Mouse (Mus musculus) 3134 (cell line): ENCODE measurements around the gene Pole.

Experiments
- DNase-seq: peaks from one replicate; pipeline ENCODE4 v3.0.0-alpha.2; 2011; ENCODE audit warnings: low spot score; ENCODE audit not compliant: insufficient read length; ENCODE audit errors: extremely low read depth

Pole gene

GRCm38 (mm10) chr5:110285770-110286445 lies at the start of gene Pole, which contains the start of gene Pxmp2:
Pole (plus strand) TSS chr5:110286306.
Pxmp2 (minus strand) TSS chr5:110286186.
- peak; percentile 84 for DNase-seq

DNA sequence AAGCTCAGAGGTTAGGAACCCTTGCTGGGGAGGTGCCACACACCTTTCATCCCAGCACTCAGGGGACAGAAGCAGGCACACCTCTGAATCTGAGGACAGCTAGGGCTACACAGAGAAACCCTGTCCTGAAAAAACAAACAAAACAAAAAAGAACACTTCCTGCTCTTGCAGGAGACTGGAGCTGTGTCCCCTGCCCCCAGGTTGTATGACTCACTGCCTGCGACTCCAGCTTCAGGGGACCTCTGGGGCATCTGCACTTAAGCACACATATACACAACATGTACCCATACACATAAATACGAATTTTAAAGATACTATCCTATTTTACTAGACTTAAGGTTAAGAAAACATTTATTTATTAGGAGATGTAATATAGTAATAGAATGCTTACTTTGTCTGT lies 42.0 kb upstream of the Pole start:
- no peak for DNase-seq

DNA sequence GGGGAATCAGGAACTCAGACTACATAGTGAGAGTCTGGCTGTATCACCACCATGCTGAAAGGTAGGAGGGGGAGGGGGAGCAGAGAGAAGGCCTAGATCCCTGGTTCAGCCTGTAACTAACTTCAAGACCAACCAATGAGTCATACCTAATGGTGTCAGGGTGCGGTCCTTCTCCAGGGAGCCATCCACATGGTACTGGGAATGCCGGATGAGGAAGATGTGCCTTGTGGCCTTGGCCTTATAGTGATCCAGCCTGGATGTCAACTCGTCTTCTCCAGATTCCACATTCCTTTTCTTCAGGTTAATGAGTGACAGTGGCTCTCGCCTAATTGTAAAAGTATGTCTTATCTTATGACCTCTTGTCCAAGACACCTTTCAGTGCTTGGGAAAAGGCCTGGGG lies 19.2 kb upstream of the Pole start:
- no peak for DNase-seq

DNA sequence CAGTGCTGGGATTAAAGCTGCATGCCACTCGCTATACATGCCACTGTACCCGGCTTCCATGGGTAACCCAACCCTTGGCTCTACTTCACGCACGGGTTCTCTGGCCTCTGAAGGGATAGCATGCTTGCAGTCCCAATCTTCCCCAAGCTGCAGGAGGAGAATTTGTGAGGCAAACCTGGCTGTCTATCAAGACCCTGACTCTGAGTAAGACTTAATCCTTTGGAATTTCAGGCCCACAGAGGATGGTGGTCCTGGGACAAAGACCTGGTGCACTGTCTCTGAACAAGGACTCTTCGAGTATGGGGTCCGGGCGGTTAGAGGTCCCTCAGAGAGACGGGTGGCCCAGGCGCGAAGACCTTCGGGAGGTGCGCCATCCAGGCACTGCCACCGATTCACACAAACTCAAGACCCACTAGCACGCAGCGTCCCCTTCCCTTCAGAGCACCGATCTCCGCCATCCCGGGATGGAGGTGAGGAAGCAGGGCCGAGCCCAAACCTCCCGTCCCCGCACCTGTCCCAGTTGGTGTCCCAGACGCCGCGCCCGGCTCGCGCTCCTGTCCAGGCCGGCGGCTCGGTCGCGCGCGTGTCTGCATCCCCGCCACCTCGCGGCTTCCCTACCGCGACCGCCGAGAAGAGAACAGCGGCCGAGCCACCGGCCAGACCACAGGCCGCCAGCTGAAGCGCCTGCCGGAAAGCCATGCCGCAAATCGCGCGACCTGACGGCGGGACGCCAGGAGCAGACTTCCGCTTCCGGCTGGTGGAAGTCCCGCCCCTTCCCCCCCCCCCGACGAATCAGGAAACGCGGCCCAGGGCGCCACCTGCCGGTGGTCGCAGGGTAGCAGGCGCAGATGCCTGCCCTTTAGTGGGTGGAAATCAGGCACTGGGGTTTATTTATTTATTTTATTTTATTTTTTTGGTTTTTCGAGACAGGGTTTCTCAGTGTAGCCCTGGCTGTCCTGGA lies 16.7 kb upstream of the Pole start, which contains the start of gene Pgam5:
Gene Pgam5, minus strand, starts transcription at position 773 of the 961 bp plus-strand sequence.
- DNase-seq = peak; percentile 96

DNA sequence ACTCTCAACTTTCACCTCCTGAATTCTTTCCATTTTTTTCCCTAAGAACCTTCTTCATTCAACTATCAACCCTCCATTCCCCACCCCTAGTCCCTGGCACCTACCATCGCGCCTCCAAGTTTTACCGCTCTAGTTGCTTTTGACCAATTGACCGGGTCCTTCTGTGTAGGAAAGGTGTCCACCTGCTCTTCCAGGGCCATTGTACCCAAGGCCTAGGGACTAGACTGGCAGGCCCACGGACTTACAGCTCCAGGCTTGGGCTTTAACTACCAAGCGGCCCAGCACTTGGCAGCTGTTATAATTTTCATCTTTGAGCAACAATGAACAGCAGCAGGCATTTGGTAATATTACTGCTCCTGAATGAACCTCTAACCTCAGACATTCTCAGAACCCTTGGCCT lies 15.9 kb upstream of the Pole start:
- DNase-seq = no peak

DNA sequence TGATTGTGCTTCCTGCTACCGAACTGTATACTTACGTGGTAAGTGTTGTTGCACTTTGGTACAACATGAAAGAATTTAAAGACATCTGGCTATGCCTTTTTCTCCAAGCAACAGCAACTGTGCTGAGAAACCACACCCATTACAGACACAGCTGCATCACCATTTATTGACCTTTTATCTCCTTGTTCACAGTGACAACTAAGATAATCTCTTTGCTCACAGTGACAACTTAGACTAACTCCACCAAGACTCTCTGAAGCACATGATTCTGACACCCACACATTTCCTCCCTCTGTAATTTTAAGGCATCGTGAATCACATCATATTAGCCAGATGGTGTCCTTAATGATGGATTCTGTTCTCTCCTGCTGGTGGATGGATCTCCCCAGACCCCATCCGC lies 12.0 kb upstream of the Pole start:
- DNase-seq = no peak

DNA sequence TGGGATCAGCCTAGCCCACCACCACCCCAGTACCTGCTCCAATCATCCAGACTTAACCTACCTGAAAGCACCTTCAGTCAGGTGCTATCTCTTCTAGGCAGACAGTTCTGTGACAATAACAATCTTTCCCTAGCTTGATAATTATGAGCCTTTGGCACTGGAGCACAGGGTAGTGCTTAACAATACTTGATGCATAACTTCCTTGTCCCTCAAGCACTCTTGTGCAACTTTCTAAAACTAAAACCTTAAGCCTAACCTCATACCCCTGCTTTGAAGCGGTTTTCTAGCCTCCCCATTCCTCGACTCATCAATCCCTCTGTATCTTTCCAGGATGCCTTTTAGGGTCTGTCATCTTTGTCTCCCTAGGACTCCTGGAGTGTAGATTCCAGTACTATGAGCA lies 11.3 kb upstream of the Pole start:
- no peak for DNase-seq

- no peak for DNase-seq
Observed at GRCm38 (mm10) chr5:110276391-110276790, 9.7 kb upstream of the Pole start.

- DNase-seq = no peak
Observed at GRCm38 (mm10) chr5:110276910-110277309, 9.2 kb upstream of the Pole start.

- no peak for DNase-seq
Observed at GRCm38 (mm10) chr5:110281984-110282383, 4.1 kb upstream of the Pole start.

DNA sequence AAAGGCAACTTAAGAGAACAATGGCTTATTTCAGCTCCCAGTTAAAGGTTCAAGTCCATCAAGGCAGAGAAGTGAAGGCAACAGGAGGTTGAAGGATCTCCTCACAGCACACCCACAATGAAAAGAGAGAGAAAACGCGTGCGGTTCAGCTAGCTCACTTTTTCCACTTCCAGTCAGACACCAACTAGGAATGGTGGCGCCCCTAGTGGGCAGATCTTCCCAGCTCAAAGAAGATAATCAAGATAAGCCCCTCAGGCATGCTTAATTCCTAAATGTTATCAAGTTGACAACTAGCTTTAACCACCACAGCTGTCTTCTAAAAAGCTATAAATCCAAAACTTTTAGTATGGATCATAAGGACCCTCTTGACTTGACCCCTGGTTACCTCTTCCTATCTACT lies 1.6 kb upstream of the Pole start:
- DNase-seq = peak; percentile 9

GRCm38 (mm10) chr5:110285156-110285555 lies 950 bp upstream of the Pole start:
- DNase-seq = no peak

- DNase-seq = no peak
Observed at GRCm38 (mm10) chr5:110286446-110287083, 459 bp downstream of the Pole start.

DNA sequence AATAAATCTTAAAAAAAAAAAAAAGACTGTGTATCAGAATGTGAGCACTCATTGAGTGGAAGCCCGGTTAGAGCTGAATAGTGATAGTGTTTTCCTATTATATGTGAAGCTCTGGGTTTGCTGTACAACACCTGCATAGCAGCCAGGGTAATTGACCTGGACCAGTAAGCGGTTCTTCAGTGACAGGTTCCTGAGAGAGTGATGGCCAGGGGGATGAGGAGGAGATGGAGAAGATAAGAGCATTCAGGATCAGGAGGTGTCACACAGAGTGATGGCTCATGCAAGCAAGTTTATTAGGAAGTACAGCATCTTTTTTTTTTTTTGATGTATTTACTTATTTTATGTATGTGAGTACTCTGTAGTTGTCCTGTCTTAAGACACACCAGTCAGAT lies 974 bp downstream of the Pole start:
- no peak for DNase-seq

DNA sequence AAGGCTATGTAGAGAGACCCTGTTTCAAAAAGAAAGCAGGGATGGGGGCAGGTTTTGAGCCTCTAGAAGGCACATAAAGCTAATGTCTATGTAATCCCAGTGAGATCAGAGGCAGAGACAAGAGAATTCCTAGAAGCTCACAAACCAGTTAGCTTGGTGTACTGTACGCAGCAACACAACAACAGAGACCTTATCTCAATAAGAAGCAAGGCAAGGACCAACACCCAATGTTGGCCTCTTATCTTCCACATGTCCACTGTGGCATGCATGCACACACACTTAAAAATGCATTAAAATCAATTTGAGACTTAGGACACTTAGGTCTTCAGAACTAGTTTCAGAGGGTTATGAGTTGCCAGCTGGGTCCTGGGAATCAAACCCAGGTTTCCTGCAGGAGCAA lies 5.5 kb downstream of the Pole start:
- no peak for DNase-seq

- no peak for DNase-seq
Observed at GRCm38 (mm10) chr5:110296637-110297036, 10.5 kb downstream of the Pole start.

DNA sequence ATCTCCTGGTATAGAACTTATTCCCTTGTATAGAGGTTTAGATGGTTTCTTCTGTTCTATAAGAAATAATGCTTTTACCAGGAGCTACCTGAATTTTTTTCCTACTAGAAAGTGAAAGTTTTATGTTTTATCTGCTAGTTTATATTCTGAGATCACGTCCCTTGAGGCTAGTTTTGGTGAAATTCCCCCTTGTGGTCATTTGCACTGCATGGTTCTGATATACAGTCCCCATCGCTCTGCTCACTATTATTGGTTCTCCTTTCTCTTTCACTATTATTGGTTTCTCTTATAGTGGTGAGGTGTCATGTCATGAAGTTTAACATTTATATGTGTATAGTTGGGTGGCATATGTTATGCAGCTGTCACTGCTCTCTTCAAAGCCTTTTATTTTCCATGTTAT lies 14.5 kb downstream of the Pole start:
- no peak for DNase-seq

- no peak for DNase-seq
Observed at GRCm38 (mm10) chr5:110308861-110309260, 22.8 kb downstream of the Pole start.

GRCm38 (mm10) chr5:110313127-110313526 lies 27.0 kb downstream of the Pole start:
- DNase-seq = no peak

- no peak for DNase-seq
Observed at GRCm38 (mm10) chr5:110330508-110330907, 44.4 kb downstream of the Pole start.

GRCm38 (mm10) chr5:110338792-110339191 lies 52.7 kb downstream of the Pole start:
- DNase-seq = no peak
